Mouse (Mus musculus): Measurements from ENCODE around the gene Gdpd1. TPM values are rescaled to one million over a fixed set of nuclear protein-coding genes. Genes with fewer than 3 reads are reported as not detected.

Gdpd1 gene
- polyA plus RNA-seq, 1 experiment from 2014 or later = 5.0 TPM

- Histone ChIP-seq H3K27ac (replicated peaks) (no peak overlapping the region), H3K27me3 (no peaks in the 10 kb centered on the region), H3K4me3 (replicated peaks) (no peak overlapping the region), H3K36me3 (replicated peaks) (no peaks in the 10 kb centered on the region), H3K9me3 (replicated peaks) (no peaks in the 10 kb centered on the region), H3K9ac (no peak overlapping the region), H3K4me1 (replicated peaks) (no peaks in the 10 kb centered on the region), H3K4me2 (no peak overlapping the region)
- no peak for ATAC-seq (ENCODE audit: insufficient read depth)
- 54% methylated on average over 10 of the region's 10 CpGs for WGBS (ENCODE audit: insufficient replicate concordance)
Measured at GRCm38 (mm10) chr11:87002078-87002829, 71.6 kb downstream of the Gdpd1 start.

- H3K27ac ChIP-seq (replicated peaks) = no peak overlapping the region
- no peaks in the 10 kb centered on the region for H3K27me3 ChIP-seq
- no peak overlapping the region for H3K4me2 ChIP-seq
- H3K36me3 ChIP-seq (replicated peaks) = no peaks in the 10 kb centered on the region
- 28% methylated on average over 8 of the region's 8 CpGs for WGBS (ENCODE audit: insufficient replicate concordance)
- H3K9me3 ChIP-seq (replicated peaks) = no peaks in the 10 kb centered on the region
- H3K4me3 ChIP-seq (replicated peaks) = no peak overlapping the region
- ATAC-seq (ENCODE audit: insufficient read depth) = no peak
- no peaks in the 10 kb centered on the region for H3K4me1 ChIP-seq (replicated peaks)
- no peak overlapping the region for H3K9ac ChIP-seq
Measured at GRCm38 (mm10) chr11:87001217-87001616, 72.6 kb downstream of the Gdpd1 start.

GRCm38 (mm10) chr11:86996266-86996665 lies 77.6 kb downstream of the Gdpd1 start:
- 69% methylated on average over 2 of the region's 2 CpGs for WGBS (ENCODE audit: insufficient replicate concordance)
- ATAC-seq (ENCODE audit: insufficient read depth) = no peak
- Histone ChIP-seq H3K36me3 (replicated peaks) (no peaks in the 10 kb centered on the region), H3K27ac (replicated peaks) (no peak overlapping the region), H3K4me3 (replicated peaks) (no peak overlapping the region), H3K9ac (no peak overlapping the region), H3K4me2 (no peak overlapping the region), H3K27me3 (peaks cover 22% of the 10 kb centered on the region), H3K9me3 (replicated peaks) (no peaks in the 10 kb centered on the region), H3K4me1 (replicated peaks) (peaks cover 35% of the 10 kb centered on the region)

- Histone ChIP-seq H3K4me1 (replicated peaks) (peaks cover 35% of the 10 kb centered on the region), H3K27ac (replicated peaks) (no peak overlapping the region), H3K27me3 (peaks cover 22% of the 10 kb centered on the region), H3K36me3 (replicated peaks) (no peaks in the 10 kb centered on the region), H3K9me3 (replicated peaks) (no peaks in the 10 kb centered on the region), H3K4me2 (no peak overlapping the region), H3K9ac (no peak overlapping the region), H3K4me3 (replicated peaks) (no peak overlapping the region)
- ATAC-seq (ENCODE audit: insufficient read depth) = no peak
- WGBS (ENCODE audit: insufficient replicate concordance) = 37% methylated on average over 6 of the region's 6 CpGs
Measured at GRCm38 (mm10) chr11:86995625-86996221, 78.1 kb downstream of the Gdpd1 start.

- Histone ChIP-seq H3K4me3 (replicated peaks) (no peak overlapping the region), H3K9me3 (replicated peaks) (no peaks in the 10 kb centered on the region), H3K9ac (no peak overlapping the region), H3K27me3 (peaks cover 22% of the 10 kb centered on the region), H3K36me3 (replicated peaks) (no peaks in the 10 kb centered on the region), H3K27ac (replicated peaks) (peak overlapping the region; percentile 65; the same call in 1 of the 2 replicates), H3K4me2 (peak overlapping the region; percentile 85), H3K4me1 (replicated peaks) (peaks cover 35% of the 10 kb centered on the region)
- no peak for ATAC-seq (ENCODE audit: insufficient read depth)
- WGBS (ENCODE audit: insufficient replicate concordance) = 35% methylated on average over 10 of the region's 10 CpGs
Measured at GRCm38 (mm10) chr11:86994791-86995624, 78.9 kb downstream of the Gdpd1 start.

- 0 out of 2 replicates have a peak overlapping the region, but pooled peaks have one; percentile 75 for H3K4me3 ChIP-seq (replicated peaks)
- peaks cover 35% of the 10 kb centered on the region for H3K4me1 ChIP-seq (replicated peaks)
- whole genome bisulfite sequencing (ENCODE audit: insufficient replicate concordance) = 8% methylated on average over 6 of the region's 6 CpGs
- no peak; the same call in 1 of the 2 replicates for ATAC-seq (ENCODE audit: insufficient read depth)
- peak overlapping the region; percentile 85 for H3K4me2 ChIP-seq
- no peaks in the 10 kb centered on the region for H3K36me3 ChIP-seq (replicated peaks)
- no peaks in the 10 kb centered on the region for H3K9me3 ChIP-seq (replicated peaks)
- peak overlapping the region; percentile 65 for H3K27ac ChIP-seq (replicated peaks)
- H3K27me3 ChIP-seq = peaks cover 22% of the 10 kb centered on the region
- no peak overlapping the region for H3K9ac ChIP-seq
Measured at GRCm38 (mm10) chr11:86994330-86994729, 79.5 kb downstream of the Gdpd1 start.

GRCm38 (mm10) chr11:86993041-86994037 lies 80.5 kb downstream of the Gdpd1 start, which contains the start of gene Ypel2:
Gene Ypel2, minus strand, starts transcription at chr11:86993707.
- H3K4me1 ChIP-seq (replicated peaks) = peaks cover 35% of the 10 kb centered on the region
- no peaks in the 10 kb centered on the region for H3K9me3 ChIP-seq (replicated peaks)
- WGBS (ENCODE audit: insufficient replicate concordance) = under 1% methylated on average over 96 of the region's 96 CpGs
- H3K9ac ChIP-seq = peak within 1 kb of the TSS; percentile 56
- peak; percentile 94 for ATAC-seq (ENCODE audit: insufficient read depth)
- H3K4me2 ChIP-seq = peak within 1 kb of the TSS; percentile 85
- H3K4me3 ChIP-seq (replicated peaks) = peak within 1 kb of the TSS; percentile 75
- H3K36me3 ChIP-seq (replicated peaks) = no peaks in the 10 kb centered on the region
- H3K27me3 ChIP-seq = peaks cover 22% of the 10 kb centered on the region
- H3K27ac ChIP-seq (replicated peaks) = peak within 1 kb of the TSS; percentile 70

GRCm38 (mm10) chr11:86992461-86992988 lies 81.3 kb downstream of the Gdpd1 start:
- Histone ChIP-seq H3K27me3 (peaks cover 22% of the 10 kb centered on the region), H3K9me3 (replicated peaks) (no peaks in the 10 kb centered on the region), H3K36me3 (replicated peaks) (no peaks in the 10 kb centered on the region), H3K4me3 (replicated peaks) (peak overlapping the region; percentile 75), H3K4me2 (peak overlapping the region; percentile 85), H3K4me1 (replicated peaks) (peaks cover 35% of the 10 kb centered on the region), H3K27ac (replicated peaks) (peak overlapping the region; percentile 70; the same call in 1 of the 2 replicates), H3K9ac (peak overlapping the region; percentile 56)
- 9% methylated on average over 13 of the region's 13 CpGs for WGBS (ENCODE audit: insufficient replicate concordance)
- no peak for ATAC-seq (ENCODE audit: insufficient read depth)

GRCm38 (mm10) chr11:86991241-86991640 lies 82.6 kb downstream of the Gdpd1 start:
- H3K4me3 ChIP-seq (replicated peaks) = no peak overlapping the region
- H3K36me3 ChIP-seq (replicated peaks) = no peaks in the 10 kb centered on the region
- no peak overlapping the region for H3K4me2 ChIP-seq
- H3K27me3 ChIP-seq = peaks cover 22% of the 10 kb centered on the region
- no peak overlapping the region for H3K9ac ChIP-seq
- H3K4me1 ChIP-seq (replicated peaks) = peaks cover 35% of the 10 kb centered on the region
- ATAC-seq (ENCODE audit: insufficient read depth) = no peak
- no peaks in the 10 kb centered on the region for H3K9me3 ChIP-seq (replicated peaks)
- 69% methylated on average over 4 of the region's 4 CpGs for WGBS (ENCODE audit: insufficient replicate concordance)
- no peak overlapping the region for H3K27ac ChIP-seq (replicated peaks)

- Histone ChIP-seq H3K4me2 (no peak overlapping the region), H3K27ac (replicated peaks) (no peak overlapping the region), H3K36me3 (replicated peaks) (no peaks in the 10 kb centered on the region), H3K27me3 (peaks cover 22% of the 10 kb centered on the region), H3K9me3 (replicated peaks) (no peaks in the 10 kb centered on the region), H3K9ac (no peak overlapping the region), H3K4me1 (replicated peaks) (peaks cover 34% of the 10 kb centered on the region), H3K4me3 (replicated peaks) (no peak overlapping the region)
- ATAC-seq (ENCODE audit: insufficient read depth) = no peak
- 72% methylated on average over 3 of the region's 3 CpGs for WGBS (ENCODE audit: insufficient replicate concordance)
Measured at GRCm38 (mm10) chr11:86990309-86990708, 83.6 kb downstream of the Gdpd1 start.

All from liver, embryonic 15.5 days (tissue).